Mouse (Mus musculus): ENCODE measurements at regions not wholly inside any gene's neighbourhood (a gene's known extent, or its start where the extent isn't known, plus 50 kb on each side); places are given as distances from the start of the nearest gene placed in this dataset.

GRCm38 (mm10) chr14:37950212-37950876, 815.3 kb upstream of the Ghitm start:
- no peak overlapping the region for H3K4me2 ChIP-seq (replicated peaks; ENCODE audit: low read depth)
- H3K4me3 ChIP-seq (ENCODE audit: low read depth, low read length), result no peak overlapping the region
- WGBS, result 91% methylated on average over 2 of the region's 2 CpGs
- H3K36me3 ChIP-seq (ENCODE audit: control insufficient read depth, insufficient read depth, low read length), result no peaks in the 10 kb centered on the region
- DNase-seq (ENCODE audit: low spot score) (no peak), ATAC-seq (ENCODE audit: low FRiP score, low TSS enrichment) (no peak)
- no peaks in the 10 kb centered on the region for H3K4me1 ChIP-seq (replicated peaks; ENCODE audit: control insufficient read depth, insufficient read depth)
- no peak overlapping the region for H3K27ac ChIP-seq (replicated peaks)
- H3K9me3 ChIP-seq (ENCODE audit: control insufficient read depth, low read length), result no peaks in the 10 kb centered on the region
- TF ChIP-seq CTCF (IDR thresholded peaks at IDR 0.05; ENCODE audit: low read depth), result peak; percentile 33
- no peak for TF ChIP-seq EP300 (optimal IDR thresholded peaks at IDR 0.05)
- no peaks in the 10 kb centered on the region for H3K27me3 ChIP-seq (ENCODE audit: control insufficient read depth, insufficient read depth, low read length)
- H3K9ac ChIP-seq (ENCODE audit: low read length), result no peak overlapping the region

Data from stomach, postnatal 0 days (tissue).